Mouse (Mus musculus): Measurements from ENCODE around the gene Tanc2. TPM values are rescaled to one million over a fixed set of nuclear protein-coding genes. Genes with fewer than 3 reads are reported as not detected.

The Tanc2 gene
- total and polyA plus RNA-seq, 2 experiments from 2014 or later = 5.2 to 25.0 TPM

- TF ChIP-seq CTCF (IDR thresholded peaks at IDR 0.05; ENCODE audit: low read depth) (no peak), EP300 (IDR thresholded peaks at IDR 0.05; ENCODE audit: low read depth) (no peak)
- Histone ChIP-seq H3K4me2 (ENCODE audit: low read depth, low read length) (no peak overlapping the region), H3K4me1 (ENCODE audit: control insufficient read depth, insufficient read depth) (no peaks in the 10 kb centered on the region), H3K36me3 (replicated peaks; ENCODE audit: control insufficient read depth, insufficient read depth, low read length) (no peaks in the 10 kb centered on the region), H3K9ac (replicated peaks; ENCODE audit: low read depth, low read length) (no peak overlapping the region), H3K27me3 (ENCODE audit: control insufficient read depth, insufficient read depth, low read length) (no peaks in the 10 kb centered on the region), H3K27ac (ENCODE audit: low read depth) (no peak overlapping the region), H3K4me3 (ENCODE audit: low read depth, low read length) (no peak overlapping the region), H3K9me3 (replicated peaks; ENCODE audit: control insufficient read depth, low read length) (no peaks in the 10 kb centered on the region)
- ATAC-seq (ENCODE audit: insufficient read depth, low read depth) (no peak), DNase-seq (ENCODE audit: low spot score) (no peak)
- WGBS = 73% methylated on average over 3 of the region's 3 CpGs
These were observed 110.7 kb downstream of the Tanc2 start for GRCm38 (mm10) chr11:105700528-105700927.

- 20% methylated on average over 1 of the region's 1 CpGs for WGBS
- no peak for ATAC-seq (ENCODE audit: insufficient read depth, low read depth)
These were observed 129.9 kb downstream of the Tanc2 start for GRCm38 (mm10) chr11:105719660-105720059.

DNA sequence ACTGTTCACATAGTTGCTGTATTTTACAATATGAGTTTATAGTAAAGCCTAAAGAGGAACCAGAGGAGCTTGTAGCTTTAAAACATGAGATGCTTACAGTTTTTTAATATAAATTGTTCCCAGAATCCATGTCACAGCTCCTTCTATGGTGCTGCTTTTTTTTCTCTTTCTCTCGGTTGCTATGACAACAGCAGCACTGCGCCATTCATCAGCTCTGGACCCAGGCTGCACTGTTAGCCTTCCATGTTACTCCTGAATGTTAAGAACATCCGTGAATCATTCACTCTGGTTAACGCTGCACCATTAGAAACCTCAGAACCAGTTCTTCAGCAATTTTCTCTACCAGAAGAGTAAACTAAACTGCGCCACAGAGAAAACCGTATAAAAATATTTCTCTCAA lies 141.8 kb downstream of the Tanc2 start:
- no peak overlapping the region for H3K9ac ChIP-seq (replicated peaks; ENCODE audit: low read depth, low read length)
- H3K4me3 ChIP-seq (ENCODE audit: low read depth, low read length) = no peak overlapping the region
- H3K4me1 ChIP-seq (ENCODE audit: control insufficient read depth, insufficient read depth) = peaks cover 5% of the 10 kb centered on the region; the same call in 1 of the 2 replicates
- H3K27ac ChIP-seq (ENCODE audit: low read depth) = no peak overlapping the region
- no peaks in the 10 kb centered on the region for H3K27me3 ChIP-seq (ENCODE audit: control insufficient read depth, insufficient read depth, low read length)
- ATAC-seq (ENCODE audit: insufficient read depth, low read depth) = no peak
- no peaks in the 10 kb centered on the region for H3K9me3 ChIP-seq (replicated peaks; ENCODE audit: control insufficient read depth, low read length)
- WGBS = 80% methylated on average over 6 of the region's 6 CpGs
- no peak for DNase-seq (ENCODE audit: low spot score)
- TF ChIP-seq EP300 (IDR thresholded peaks at IDR 0.05; ENCODE audit: low read depth) (no peak), CTCF (IDR thresholded peaks at IDR 0.05; ENCODE audit: low read depth) (no peak)
- H3K4me2 ChIP-seq (ENCODE audit: low read depth, low read length) = no peak overlapping the region
- no peaks in the 10 kb centered on the region for H3K36me3 ChIP-seq (replicated peaks; ENCODE audit: control insufficient read depth, insufficient read depth, low read length)

More at GRCm38 (mm10) chr11:105719660-105720059, 129.9 kb downstream of the Tanc2 start:
- Histone ChIP-seq H3K27ac (ENCODE audit: low read depth) (no peak overlapping the region), H3K9me3 (replicated peaks; ENCODE audit: control insufficient read depth, low read length) (no peaks in the 10 kb centered on the region), H3K4me1 (ENCODE audit: control insufficient read depth, insufficient read depth) (no peaks in the 10 kb centered on the region), H3K9ac (replicated peaks; ENCODE audit: low read depth, low read length) (no peak overlapping the region), H3K36me3 (replicated peaks; ENCODE audit: control insufficient read depth, insufficient read depth, low read length) (no peaks in the 10 kb centered on the region), H3K27me3 (ENCODE audit: control insufficient read depth, insufficient read depth, low read length) (no peaks in the 10 kb centered on the region), H3K4me3 (ENCODE audit: low read depth, low read length) (no peak overlapping the region), H3K4me2 (ENCODE audit: low read depth, low read length) (no peak overlapping the region)
- DNase-seq (ENCODE audit: low spot score) = peak; percentile 6
- TF ChIP-seq CTCF (IDR thresholded peaks at IDR 0.05; ENCODE audit: low read depth) = no peak
- no peak for TF ChIP-seq EP300 (IDR thresholded peaks at IDR 0.05; ENCODE audit: low read depth)

DNA sequence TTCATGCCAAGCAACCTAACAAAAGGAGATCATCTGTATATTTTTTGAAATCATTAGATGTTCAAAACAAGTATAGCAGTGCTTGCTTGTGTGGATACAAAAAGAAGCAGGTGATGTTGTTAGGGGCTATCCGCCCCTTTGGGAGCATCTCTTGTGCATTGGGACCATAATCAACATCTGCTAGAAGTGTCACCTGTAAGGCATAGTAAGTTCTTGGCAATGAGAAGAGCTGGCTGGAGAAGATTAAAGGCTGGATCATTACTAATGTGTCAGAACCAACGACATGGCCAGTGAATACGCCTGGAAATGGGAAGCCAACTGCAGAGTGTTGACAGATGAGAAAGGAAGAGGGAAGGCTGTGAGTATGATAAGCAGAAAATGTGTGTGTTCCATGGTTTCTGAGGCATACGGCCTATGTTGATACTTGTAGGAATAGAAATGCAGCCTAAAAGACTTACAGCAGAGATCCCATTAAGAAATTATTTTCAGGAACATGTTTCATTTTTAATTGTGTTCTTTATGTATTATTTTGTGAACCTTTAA lies 142.3 kb downstream of the Tanc2 start:
- DNase-seq (ENCODE audit: low spot score) (peak; percentile 51), ATAC-seq (ENCODE audit: insufficient read depth, low read depth) (no peak)
- H3K4me1 ChIP-seq (ENCODE audit: control insufficient read depth, insufficient read depth) = peaks cover 5% of the 10 kb centered on the region; the same call in 1 of the 2 replicates
- no peaks in the 10 kb centered on the region for H3K27me3 ChIP-seq (ENCODE audit: control insufficient read depth, insufficient read depth, low read length)
- no peaks in the 10 kb centered on the region for H3K9me3 ChIP-seq (replicated peaks; ENCODE audit: control insufficient read depth, low read length)
- TF ChIP-seq EP300 (IDR thresholded peaks at IDR 0.05; ENCODE audit: low read depth) (no peak), CTCF (IDR thresholded peaks at IDR 0.05; ENCODE audit: low read depth) (no peak)
- H3K36me3 ChIP-seq (replicated peaks; ENCODE audit: control insufficient read depth, insufficient read depth, low read length) = no peaks in the 10 kb centered on the region
- H3K4me2 ChIP-seq (ENCODE audit: low read depth, low read length) = no peak overlapping the region
- no peak overlapping the region for H3K4me3 ChIP-seq (ENCODE audit: low read depth, low read length)
- H3K9ac ChIP-seq (replicated peaks; ENCODE audit: low read depth, low read length) = no peak overlapping the region
- WGBS = 23% methylated on average over 4 of the region's 4 CpGs
- no peak overlapping the region for H3K27ac ChIP-seq (ENCODE audit: low read depth)

DNA sequence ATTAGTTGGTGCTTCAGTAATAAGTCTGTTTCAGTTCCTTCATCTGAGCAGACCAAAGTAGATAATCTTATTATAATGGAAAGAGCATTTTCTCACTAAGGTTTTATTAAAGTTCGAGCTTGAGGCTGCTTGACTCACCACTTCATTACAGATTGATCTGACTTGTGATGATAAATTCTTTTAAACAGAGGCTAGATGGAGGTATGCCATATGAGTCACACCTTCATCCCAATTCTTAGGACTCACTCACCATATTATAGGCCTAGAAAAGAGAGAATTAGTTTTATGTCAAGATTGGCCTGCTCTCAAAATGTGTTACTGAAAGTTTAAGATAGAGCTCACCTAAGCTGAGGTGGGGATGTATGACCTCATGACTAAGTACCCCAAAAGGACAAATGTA lies 153.4 kb downstream of the Tanc2 start:
- TF ChIP-seq CTCF (IDR thresholded peaks at IDR 0.05; ENCODE audit: low read depth) (no peak), EP300 (IDR thresholded peaks at IDR 0.05; ENCODE audit: low read depth) (no peak)
- ATAC-seq (ENCODE audit: insufficient read depth, low read depth) (no peak), DNase-seq (ENCODE audit: low spot score) (no peak)
- H3K27me3 ChIP-seq (ENCODE audit: control insufficient read depth, insufficient read depth, low read length) = no peaks in the 10 kb centered on the region
- no peak overlapping the region for H3K4me3 ChIP-seq (ENCODE audit: low read depth, low read length)
- WGBS = 86% methylated on average over 1 of the region's 1 CpGs
- H3K4me1 ChIP-seq (ENCODE audit: control insufficient read depth, insufficient read depth) = no peaks in the 10 kb centered on the region; the same call in 1 of the 2 replicates
- no peak overlapping the region for H3K27ac ChIP-seq (ENCODE audit: low read depth)
- no peak overlapping the region for H3K9ac ChIP-seq (replicated peaks; ENCODE audit: low read depth, low read length)
- no peaks in the 10 kb centered on the region for H3K36me3 ChIP-seq (replicated peaks; ENCODE audit: control insufficient read depth, insufficient read depth, low read length)
- no peaks in the 10 kb centered on the region for H3K9me3 ChIP-seq (replicated peaks; ENCODE audit: control insufficient read depth, low read length)
- no peak overlapping the region for H3K4me2 ChIP-seq (ENCODE audit: low read depth, low read length)

All from heart, postnatal 0 days (tissue).